Mouse (Mus musculus) testis, adult 2 months (tissue): ENCODE measurements around the gene Evi5l.

Experiments used
- CTCF ChIP-seq: fragments of 200-500 bp; IDR thresholded peaks from 2 replicates; pipeline ENCODE4 v1.5.1; 2012; ENCODE audit warnings: low read depth, mild to moderate bottlenecking, inconsistent platforms, low read length, moderate library complexity; ENCODE audit not compliant: control insufficient read depth, insufficient read depth, insufficient replicate concordance
- POLR2A ChIP-seq: fragments of 200-500 bp; IDR thresholded peaks from 2 replicates; pipeline ENCODE4 v1.6.1; 2012; ENCODE audit warnings: low read depth, mild to moderate bottlenecking, inconsistent platforms, low read length, moderate library complexity; ENCODE audit not compliant: control insufficient read depth

GRCm38 (mm10) chr8:4167918-4168317 is 1.6 kb downstream of the Evi5l start:
- TF ChIP-seq CTCF: no peak
- no peak for TF ChIP-seq POLR2A
